Mouse (Mus musculus): ENCODE results near the gene Bpifb4.

Gene Bpifb4

DNA sequence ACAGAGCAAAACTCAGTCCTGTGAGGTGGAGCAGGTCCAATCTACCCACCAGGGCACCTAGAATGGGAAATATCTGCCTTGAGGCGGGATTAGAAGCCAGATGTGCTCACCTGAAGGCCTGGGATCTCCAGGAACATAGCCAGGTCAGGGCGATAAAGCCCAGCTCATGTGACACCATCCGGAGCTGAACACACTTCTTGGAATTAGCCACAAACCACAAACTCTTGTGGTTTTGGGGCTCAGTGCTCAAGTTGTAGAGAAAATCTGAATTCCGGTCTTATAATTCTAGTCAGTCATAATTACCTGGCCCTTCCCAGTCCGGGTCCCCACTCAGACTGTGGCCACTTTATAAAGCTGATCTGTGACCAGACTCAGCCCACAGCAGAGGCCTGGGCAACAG, at the start of gene Bpifb4:
TSS of gene Bpifb4 (plus strand) at position 370 of the 400 bp plus-strand sequence.
- DNase-seq (ENCODE audit: low read depth in 2 of 2, low spot score in 2 of 2) = no peak

- DNase-seq (ENCODE audit: low read depth in 2 of 2, low spot score in 2 of 2) = no peak
These were observed 38.9 kb upstream of the Bpifb4 start for GRCm38 (mm10) chr2:153899111-153899510.

GRCm38 (mm10) chr2:153900088-153900487, 37.9 kb upstream of the Bpifb4 start, which contains the start of gene Bpifb6:
TSS of gene Bpifb6 (plus strand) at chr2:153900388.
- no peak for DNase-seq (ENCODE audit: low read depth in 2 of 2, low spot score in 2 of 2)

- DNase-seq (ENCODE audit: low read depth in 2 of 2, low spot score in 2 of 2) = no peak
These were observed 35.3 kb upstream of the Bpifb4 start for GRCm38 (mm10) chr2:153902726-153903125.

GRCm38 (mm10) chr2:153906626-153907025, 31.4 kb upstream of the Bpifb4 start:
- no peak for DNase-seq (ENCODE audit: low read depth in 2 of 2, low spot score in 2 of 2)

GRCm38 (mm10) chr2:153914151-153914550, 23.9 kb upstream of the Bpifb4 start:
- no peak for DNase-seq (ENCODE audit: low read depth in 2 of 2, low spot score in 2 of 2)

DNA sequence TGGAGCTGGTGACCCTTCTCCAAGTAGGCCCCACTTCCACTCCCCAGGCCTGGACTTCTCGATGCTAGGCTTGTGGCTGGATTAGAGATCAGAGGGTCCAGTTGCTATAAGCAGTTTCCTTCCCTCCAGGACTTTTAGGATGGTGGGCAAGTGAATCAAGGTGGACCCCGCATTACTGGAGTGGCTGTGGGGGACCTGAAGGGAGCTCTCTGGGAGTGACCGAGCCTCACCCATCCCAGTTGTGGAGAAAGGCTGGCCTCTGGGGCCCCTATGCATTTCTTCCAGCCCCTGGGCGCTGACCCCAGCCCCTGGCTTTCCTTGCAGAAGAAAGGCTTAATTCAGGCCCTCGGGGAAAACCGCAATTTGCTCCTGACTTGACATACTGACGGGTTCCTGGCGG, 20.1 kb upstream of the Bpifb4 start, which contains the start of gene Bpifb3:
TSS of gene Bpifb3 (plus strand) at position 301 of the 400 bp plus-strand sequence.
- DNase-seq (ENCODE audit: low read depth in 2 of 2, low spot score in 2 of 2) = no peak

GRCm38 (mm10) chr2:153921246-153921645, 16.8 kb upstream of the Bpifb4 start:
- no peak for DNase-seq (ENCODE audit: low read depth in 2 of 2, low spot score in 2 of 2)

- no peak for DNase-seq (ENCODE audit: low read depth in 2 of 2, low spot score in 2 of 2)
These were observed 8.1 kb upstream of the Bpifb4 start for GRCm38 (mm10) chr2:153929871-153930413.

- no peak for DNase-seq (ENCODE audit: low read depth in 2 of 2, low spot score in 2 of 2)
These were observed 6.9 kb upstream of the Bpifb4 start for GRCm38 (mm10) chr2:153931125-153931524.

GRCm38 (mm10) chr2:153933311-153933710, 4.7 kb upstream of the Bpifb4 start:
- no peak for DNase-seq (ENCODE audit: low read depth in 2 of 2, low spot score in 2 of 2)

GRCm38 (mm10) chr2:153935348-153935747, 2.7 kb upstream of the Bpifb4 start:
- no peak for DNase-seq (ENCODE audit: low read depth in 2 of 2, low spot score in 2 of 2)

GRCm38 (mm10) chr2:153943537-153943936, 5.5 kb downstream of the Bpifb4 start:
- DNase-seq (ENCODE audit: low read depth in 2 of 2, low spot score in 2 of 2) = peak in 1 of 2 experiments; percentile 33

DNA sequence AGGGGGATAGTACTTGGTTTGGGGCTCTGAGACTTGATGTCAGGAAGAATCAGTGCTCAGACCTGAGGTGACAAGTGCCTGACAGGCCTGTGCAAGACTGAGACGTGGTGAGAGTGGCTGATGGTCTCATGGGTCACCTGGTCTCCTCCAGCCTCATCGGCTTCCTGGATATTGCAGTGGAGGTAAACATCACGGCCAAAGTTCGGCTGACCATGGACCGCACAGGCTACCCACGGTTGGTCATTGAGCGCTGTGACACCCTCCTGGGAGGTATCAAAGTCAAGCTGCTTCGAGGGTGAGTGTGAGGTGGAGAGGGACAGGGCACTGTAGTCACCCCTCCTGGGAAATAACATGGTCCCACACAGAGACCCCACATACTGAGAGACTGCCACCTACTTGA, 6.6 kb downstream of the Bpifb4 start:
- no peak for DNase-seq (ENCODE audit: low read depth in 2 of 2, low spot score in 2 of 2)

- peak in 1 of 2 experiments; percentile 45 for DNase-seq (ENCODE audit: low read depth in 2 of 2, low spot score in 2 of 2)
These were observed 14.9 kb downstream of the Bpifb4 start for GRCm38 (mm10) chr2:153952897-153953296.

GRCm38 (mm10) chr2:153953836-153954235, 15.8 kb downstream of the Bpifb4 start:
- DNase-seq (ENCODE audit: low read depth in 2 of 2, low spot score in 2 of 2) = peak in 1 of 2 experiments; percentile 20

- DNase-seq (ENCODE audit: low read depth in 2 of 2, low spot score in 2 of 2) = no peak
These were observed 24.9 kb downstream of the Bpifb4 start for GRCm38 (mm10) chr2:153962821-153963331.

GRCm38 (mm10) chr2:153963334-153963733, 25.3 kb downstream of the Bpifb4 start:
- DNase-seq (ENCODE audit: low read depth in 2 of 2, low spot score in 2 of 2) = no peak

- DNase-seq (ENCODE audit: low read depth in 2 of 2, low spot score in 2 of 2) = no peak
These were observed 32.2 kb downstream of the Bpifb4 start for GRCm38 (mm10) chr2:153970221-153970620.

DNA sequence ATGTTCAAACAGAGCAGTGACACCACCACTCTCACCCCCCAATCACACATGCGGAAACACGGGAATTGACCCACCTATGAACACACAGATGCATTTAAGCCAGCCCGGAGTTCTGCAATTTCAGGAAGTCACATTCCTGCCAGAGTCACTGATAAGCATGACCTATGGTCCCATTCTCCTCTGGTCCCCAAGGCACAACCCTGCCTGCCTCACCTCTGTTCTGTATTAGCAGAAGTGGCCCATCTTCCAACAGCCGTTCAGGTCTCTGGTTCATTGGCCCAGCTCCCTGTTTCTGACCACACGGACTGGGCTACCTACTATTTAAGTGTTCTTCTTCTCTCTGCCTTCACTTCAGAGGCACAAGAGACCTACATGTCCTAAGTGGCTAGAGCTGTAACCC, 36.6 kb downstream of the Bpifb4 start, which contains the start of gene Bpifa6:
TSS of gene Bpifa6 (plus strand) at position 364 of the 400 bp plus-strand sequence.
- no peak for DNase-seq (ENCODE audit: low read depth in 2 of 2, low spot score in 2 of 2)

- peak; percentile 18 to 28 for DNase-seq (ENCODE audit: low read depth in 2 of 2, low spot score in 2 of 2)
These were observed 57.8 kb downstream of the Bpifb4 start for GRCm38 (mm10) chr2:153995770-153996169.

GRCm38 (mm10) chr2:154000501-154000900, 62.5 kb downstream of the Bpifb4 start:
- no peak for DNase-seq (ENCODE audit: low read depth in 2 of 2, low spot score in 2 of 2)

GRCm38 (mm10) chr2:154001056-154001455, 63.0 kb downstream of the Bpifb4 start:
- no peak for DNase-seq (ENCODE audit: low read depth in 2 of 2, low spot score in 2 of 2)
